Mouse (Mus musculus) megakaryocyte, embryonic 14.5 days (primary cell): ENCODE measurements around the gene Ccna2.

ENCODE experiments used
- FLI1 ChIP-seq: IDR thresholded peaks from 2 replicates; pipeline ENCODE4 v1.6.1; 2012; ENCODE audit warnings: low read length, inconsistent platforms, mixed read lengths
- GATA1 ChIP-seq: IDR thresholded peaks from 3 replicates; pipeline ENCODE4 v1.6.1; 2012; ENCODE audit warnings: mixed read lengths, low read length, inconsistent platforms, borderline replicate concordance

GRCm38 (mm10) chr3:36605894-36606783 is 34.2 kb upstream of the Ccna2 start:
- TF ChIP-seq GATA1 (no peak), FLI1 (no peak)
